Mouse (Mus musculus): ENCODE measurements at regions not wholly inside any gene's neighbourhood (a gene's known extent, or its start where the extent isn't known, plus 50 kb on each side); places are given as distances from the start of the nearest gene placed in this dataset.

DNA sequence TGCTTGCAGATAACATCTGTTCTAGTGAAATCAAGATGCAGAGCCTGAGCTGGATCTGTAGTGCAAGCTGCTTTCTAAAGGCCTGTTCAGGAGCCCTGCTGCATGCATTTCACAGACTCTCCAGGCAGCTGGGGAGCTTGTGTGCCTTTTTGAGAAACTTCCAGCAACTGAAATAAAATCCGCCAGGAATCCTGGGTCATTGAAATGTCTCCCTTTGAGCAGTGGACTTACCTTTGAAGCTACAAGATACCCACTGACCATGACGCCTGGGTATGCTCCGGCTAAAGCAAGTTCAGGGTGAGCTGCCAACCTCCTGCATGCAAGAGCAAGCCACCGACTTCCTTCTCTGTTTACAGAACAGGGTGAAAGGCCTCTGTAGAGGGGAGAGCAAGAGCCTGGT, 278.7 kb downstream of the Cenpw start:
- WGBS, result 15% methylated on average over 4 of the region's 4 CpGs
- no peaks in the 10 kb centered on the region for H3K4me1 ChIP-seq (ENCODE audit: control insufficient read depth, insufficient read depth, low read length)
- H3K27me3 ChIP-seq (ENCODE audit: control insufficient read depth, insufficient read depth, low read length), result no peaks in the 10 kb centered on the region
- no peaks in the 10 kb centered on the region for H3K36me3 ChIP-seq (replicated peaks; ENCODE audit: control insufficient read depth, insufficient read depth, low read depth, low read length)
- H3K9me3 ChIP-seq (replicated peaks; ENCODE audit: control insufficient read depth, low read length), result no peaks in the 10 kb centered on the region
- ATAC-seq (replicated peaks; ENCODE audit: insufficient number of reproducible peaks, low FRiP score, low TSS enrichment, low read depth), result peak; percentile 82; the same call in 1 of the 2 replicates
- H3K27ac ChIP-seq (replicated peaks; ENCODE audit: low read depth, low read length), result no peak overlapping the region; the same call in 1 of the 2 replicates
- H3K4me3 ChIP-seq (ENCODE audit: low read depth, low read length), result no peak overlapping the region
- H3K9ac ChIP-seq (replicated peaks; ENCODE audit: low read length), result no peak overlapping the region
- H3K4me2 ChIP-seq (ENCODE audit: low read depth, low read length), result no peak overlapping the region
- peak; percentile 73 for DNase-seq (ENCODE audit: low spot score)

DNA sequence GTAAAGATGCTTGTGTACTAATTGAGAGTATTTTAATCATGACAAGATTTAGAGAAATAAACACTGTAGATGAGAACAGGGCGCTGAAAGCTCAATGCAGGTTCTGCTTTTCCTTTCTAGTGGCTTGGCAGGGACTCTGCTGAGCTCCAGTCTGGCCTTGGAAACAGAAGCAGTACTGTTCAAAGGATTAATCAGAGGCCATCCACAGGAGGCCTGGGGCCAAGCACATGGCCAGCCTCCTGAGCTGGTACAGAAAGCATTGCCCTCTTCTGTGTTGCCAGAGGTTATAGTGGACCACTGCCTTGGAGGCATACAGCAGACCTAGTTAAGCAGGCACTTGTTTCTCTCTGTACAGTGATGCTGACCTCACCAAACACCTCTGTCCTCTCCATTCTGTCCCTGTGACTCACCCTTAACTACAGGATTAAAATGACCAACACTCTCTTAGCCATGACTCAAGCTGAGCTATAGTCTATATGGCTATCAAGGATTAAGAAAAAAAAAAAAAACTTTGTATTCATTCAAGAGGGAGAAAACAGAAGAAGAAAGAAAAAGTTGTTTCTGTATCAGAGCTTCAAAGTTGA, 302.5 kb downstream of the Cenpw start:
- H3K9me3 ChIP-seq (replicated peaks; ENCODE audit: control insufficient read depth, low read length), result no peaks in the 10 kb centered on the region
- no peaks in the 10 kb centered on the region for H3K27me3 ChIP-seq (ENCODE audit: control insufficient read depth, insufficient read depth, low read length)
- ATAC-seq (replicated peaks; ENCODE audit: insufficient number of reproducible peaks, low FRiP score, low TSS enrichment, low read depth) (peak; percentile 67), DNase-seq (ENCODE audit: low spot score) (peak; percentile 39)
- 33% methylated on average over 1 of the region's 1 CpGs for WGBS
- no peak overlapping the region for H3K9ac ChIP-seq (replicated peaks; ENCODE audit: low read length)
- no peak overlapping the region for H3K4me3 ChIP-seq (ENCODE audit: low read depth, low read length)
- no peak overlapping the region for H3K4me2 ChIP-seq (ENCODE audit: low read depth, low read length)
- no peak overlapping the region for H3K27ac ChIP-seq (replicated peaks; ENCODE audit: low read depth, low read length)
- H3K4me1 ChIP-seq (ENCODE audit: control insufficient read depth, insufficient read depth, low read length), result no peaks in the 10 kb centered on the region
- H3K36me3 ChIP-seq (replicated peaks; ENCODE audit: control insufficient read depth, insufficient read depth, low read depth, low read length), result no peaks in the 10 kb centered on the region

DNA sequence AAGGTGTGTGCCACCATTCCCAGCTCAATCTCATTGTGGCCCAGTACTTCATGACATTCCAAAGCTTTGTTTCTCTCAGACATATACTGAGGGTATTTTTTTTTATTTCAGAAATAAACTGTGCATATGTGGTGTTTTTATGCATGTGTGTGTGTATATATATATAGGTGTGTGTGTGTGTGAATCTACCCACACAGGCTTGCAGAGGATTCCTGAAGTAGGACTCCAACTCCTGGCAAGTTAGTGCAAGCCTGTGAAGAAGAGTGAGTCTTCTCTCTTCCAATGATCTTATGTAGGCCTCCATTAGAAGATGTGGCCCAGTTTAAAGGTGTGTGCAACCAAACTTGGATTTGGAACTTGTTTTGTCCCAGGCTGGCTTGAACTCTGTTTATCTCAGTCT, 328.9 kb upstream of the Rspo3 start:
- no peak overlapping the region for H3K4me2 ChIP-seq (ENCODE audit: low read depth, low read length)
- H3K27ac ChIP-seq (replicated peaks; ENCODE audit: low read depth, low read length), result no peak overlapping the region
- H3K4me1 ChIP-seq (ENCODE audit: control insufficient read depth, insufficient read depth, low read length), result no peaks in the 10 kb centered on the region
- no peaks in the 10 kb centered on the region for H3K9me3 ChIP-seq (replicated peaks; ENCODE audit: control insufficient read depth, low read length)
- no peak for ATAC-seq (replicated peaks; ENCODE audit: insufficient number of reproducible peaks, low FRiP score, low TSS enrichment, low read depth)
- no peaks in the 10 kb centered on the region for H3K27me3 ChIP-seq (ENCODE audit: control insufficient read depth, insufficient read depth, low read length)
- no peak overlapping the region for H3K4me3 ChIP-seq (ENCODE audit: low read depth, low read length)
- no peak for DNase-seq (ENCODE audit: low spot score)
- H3K9ac ChIP-seq (replicated peaks; ENCODE audit: low read length), result no peak overlapping the region
- no peaks in the 10 kb centered on the region for H3K36me3 ChIP-seq (replicated peaks; ENCODE audit: control insufficient read depth, insufficient read depth, low read depth, low read length)

DNA sequence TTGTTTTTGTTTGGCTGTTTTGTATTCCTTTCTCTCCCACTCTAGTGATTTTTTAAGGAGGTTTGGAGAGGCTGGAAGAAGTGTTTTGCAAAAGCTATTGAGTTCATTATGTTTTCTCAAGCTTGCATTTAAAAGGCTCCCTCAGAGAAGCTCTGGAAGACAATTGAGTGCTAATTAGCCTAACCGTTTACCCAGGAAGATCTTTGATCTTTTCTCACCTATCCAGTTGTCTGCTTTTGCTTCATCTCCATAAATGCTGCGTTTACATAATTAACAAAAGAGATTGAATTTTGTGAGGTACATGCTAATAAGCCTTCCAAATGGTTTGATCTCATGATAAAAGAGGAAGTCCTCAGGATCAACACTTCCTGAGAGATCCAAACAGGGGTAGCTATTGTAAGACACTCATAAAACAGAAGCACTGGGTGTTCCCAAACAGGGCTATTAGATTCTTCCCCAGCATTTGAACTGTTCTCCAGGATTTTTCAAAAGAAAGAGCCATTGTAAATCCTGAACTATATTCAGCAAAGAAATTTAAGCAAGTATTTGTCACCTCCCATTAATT, 320.2 kb upstream of the Rspo3 start:
- H3K9ac ChIP-seq (replicated peaks; ENCODE audit: low read length), result no peak overlapping the region
- ATAC-seq (replicated peaks; ENCODE audit: insufficient number of reproducible peaks, low FRiP score, low TSS enrichment, low read depth) (no peak), DNase-seq (ENCODE audit: low spot score) (no peak)
- no peaks in the 10 kb centered on the region for H3K36me3 ChIP-seq (replicated peaks; ENCODE audit: control insufficient read depth, insufficient read depth, low read depth, low read length)
- WGBS, result 5% methylated on average over 2 of the region's 2 CpGs
- no peak overlapping the region for H3K4me3 ChIP-seq (ENCODE audit: low read depth, low read length)
- no peaks in the 10 kb centered on the region for H3K27me3 ChIP-seq (ENCODE audit: control insufficient read depth, insufficient read depth, low read length)
- H3K9me3 ChIP-seq (replicated peaks; ENCODE audit: control insufficient read depth, low read length), result no peaks in the 10 kb centered on the region
- H3K27ac ChIP-seq (replicated peaks; ENCODE audit: low read depth, low read length), result no peak overlapping the region
- H3K4me2 ChIP-seq (ENCODE audit: low read depth, low read length), result no peak overlapping the region
- H3K4me1 ChIP-seq (ENCODE audit: control insufficient read depth, insufficient read depth, low read length), result no peaks in the 10 kb centered on the region

DNA sequence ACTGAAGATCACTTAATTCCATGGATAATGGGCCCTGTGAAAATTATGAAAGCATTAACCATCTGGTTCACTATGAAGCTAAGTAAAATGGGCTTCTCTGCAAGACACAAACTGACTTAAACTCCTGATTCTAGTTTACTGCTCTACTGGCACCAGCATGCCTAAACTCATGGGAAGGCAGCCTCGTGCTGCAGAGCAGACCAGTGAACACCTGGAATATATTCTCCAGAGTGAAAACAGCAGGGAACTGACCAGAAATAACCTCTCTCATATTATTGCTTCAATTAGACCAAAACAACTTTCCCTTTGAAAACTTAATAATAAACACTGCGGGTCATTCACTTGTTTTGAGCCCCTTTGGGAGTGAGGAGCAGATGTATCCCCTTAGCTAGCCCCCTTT, 316.8 kb upstream of the Rspo3 start:
- Histone ChIP-seq H3K4me1 (ENCODE audit: control insufficient read depth, insufficient read depth, low read length) (no peaks in the 10 kb centered on the region), H3K9me3 (replicated peaks; ENCODE audit: control insufficient read depth, low read length) (no peaks in the 10 kb centered on the region), H3K36me3 (replicated peaks; ENCODE audit: control insufficient read depth, insufficient read depth, low read depth, low read length) (no peaks in the 10 kb centered on the region), H3K9ac (replicated peaks; ENCODE audit: low read length) (no peak overlapping the region), H3K27me3 (ENCODE audit: control insufficient read depth, insufficient read depth, low read length) (no peaks in the 10 kb centered on the region), H3K4me2 (ENCODE audit: low read depth, low read length) (no peak overlapping the region), H3K4me3 (ENCODE audit: low read depth, low read length) (no peak overlapping the region), H3K27ac (replicated peaks; ENCODE audit: low read depth, low read length) (no peak overlapping the region)
- DNase-seq (ENCODE audit: low spot score) (peak; percentile 78), ATAC-seq (replicated peaks; ENCODE audit: insufficient number of reproducible peaks, low FRiP score, low TSS enrichment, low read depth) (0 out of 2 replicates have a peak, but pooled peaks have one; percentile 70)
- 20% methylated on average over 2 of the region's 2 CpGs for WGBS

DNA sequence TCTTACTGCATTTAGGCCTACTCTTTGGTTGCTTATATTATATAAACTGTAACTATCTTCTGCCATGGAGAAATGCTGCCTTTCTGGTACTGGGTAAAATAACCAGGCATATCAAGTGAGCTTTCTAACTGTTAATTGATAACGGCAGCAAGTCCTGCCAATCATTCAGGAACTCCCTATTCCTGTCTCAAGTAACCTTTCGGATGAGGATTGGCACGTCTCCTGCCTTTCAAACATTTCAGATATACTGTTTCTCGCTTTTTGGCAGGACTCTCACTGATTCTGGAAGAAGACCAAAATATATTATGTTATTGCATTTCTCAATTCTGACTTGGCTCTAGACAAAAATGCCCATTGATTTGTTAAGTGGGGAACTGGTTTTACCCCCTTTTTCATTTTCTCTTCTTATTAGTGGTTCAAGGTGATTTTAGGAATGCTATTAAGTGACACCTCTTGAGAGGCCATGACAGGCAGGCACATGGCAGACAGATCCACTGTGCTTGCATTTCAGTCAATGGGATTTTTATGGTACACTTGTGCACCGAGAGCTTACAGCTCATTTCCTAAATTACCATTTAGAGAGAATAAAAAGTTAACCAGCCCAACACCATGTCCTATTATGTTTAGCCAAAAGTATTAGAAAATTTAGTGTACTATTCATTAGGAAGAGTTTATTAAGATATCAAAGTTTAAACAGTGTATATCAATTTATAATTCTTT, 289.4 kb upstream of the Rspo3 start:
- no peak overlapping the region for H3K27ac ChIP-seq (replicated peaks; ENCODE audit: low read depth, low read length)
- ATAC-seq (replicated peaks; ENCODE audit: insufficient number of reproducible peaks, low FRiP score, low TSS enrichment, low read depth) (no peak), DNase-seq (ENCODE audit: low spot score) (no peak)
- H3K27me3 ChIP-seq (ENCODE audit: control insufficient read depth, insufficient read depth, low read length), result no peaks in the 10 kb centered on the region
- H3K9me3 ChIP-seq (replicated peaks; ENCODE audit: control insufficient read depth, low read length), result no peaks in the 10 kb centered on the region
- H3K4me1 ChIP-seq (ENCODE audit: control insufficient read depth, insufficient read depth, low read length), result no peaks in the 10 kb centered on the region
- H3K4me3 ChIP-seq (ENCODE audit: low read depth, low read length), result no peak overlapping the region
- no peak overlapping the region for H3K4me2 ChIP-seq (ENCODE audit: low read depth, low read length)
- H3K36me3 ChIP-seq (replicated peaks; ENCODE audit: control insufficient read depth, insufficient read depth, low read depth, low read length), result no peaks in the 10 kb centered on the region
- 75% methylated on average over 5 of the region's 5 CpGs for WGBS
- no peak overlapping the region for H3K9ac ChIP-seq (replicated peaks; ENCODE audit: low read length)

DNA sequence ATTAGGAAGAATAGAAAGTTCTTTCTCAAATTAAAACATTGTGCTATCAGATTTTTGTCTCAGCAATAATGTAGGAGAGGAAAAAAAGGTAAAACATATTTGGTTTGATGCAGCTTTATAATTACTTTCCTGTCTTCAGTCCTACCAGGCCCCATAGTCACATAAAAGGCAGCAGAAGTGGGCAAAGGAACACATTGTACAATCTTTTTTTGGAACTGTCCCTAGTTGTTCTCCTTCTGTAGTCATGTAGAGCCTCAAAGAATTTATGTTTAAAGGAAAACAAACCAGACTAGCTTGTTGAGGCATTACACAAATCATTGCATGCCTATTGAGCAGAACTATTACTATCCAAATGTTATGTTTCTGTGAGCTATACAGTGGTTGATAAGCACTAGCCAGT, 288.7 kb upstream of the Rspo3 start:
- Histone ChIP-seq H3K27me3 (ENCODE audit: control insufficient read depth, insufficient read depth, low read length) (no peaks in the 10 kb centered on the region), H3K36me3 (replicated peaks; ENCODE audit: control insufficient read depth, insufficient read depth, low read depth, low read length) (no peaks in the 10 kb centered on the region), H3K4me2 (ENCODE audit: low read depth, low read length) (no peak overlapping the region), H3K4me3 (ENCODE audit: low read depth, low read length) (no peak overlapping the region), H3K4me1 (ENCODE audit: control insufficient read depth, insufficient read depth, low read length) (no peaks in the 10 kb centered on the region), H3K27ac (replicated peaks; ENCODE audit: low read depth, low read length) (no peak overlapping the region), H3K9ac (replicated peaks; ENCODE audit: low read length) (no peak overlapping the region), H3K9me3 (replicated peaks; ENCODE audit: control insufficient read depth, low read length) (no peaks in the 10 kb centered on the region)
- ATAC-seq (replicated peaks; ENCODE audit: insufficient number of reproducible peaks, low FRiP score, low TSS enrichment, low read depth) (no peak), DNase-seq (ENCODE audit: low spot score) (no peak)

DNA sequence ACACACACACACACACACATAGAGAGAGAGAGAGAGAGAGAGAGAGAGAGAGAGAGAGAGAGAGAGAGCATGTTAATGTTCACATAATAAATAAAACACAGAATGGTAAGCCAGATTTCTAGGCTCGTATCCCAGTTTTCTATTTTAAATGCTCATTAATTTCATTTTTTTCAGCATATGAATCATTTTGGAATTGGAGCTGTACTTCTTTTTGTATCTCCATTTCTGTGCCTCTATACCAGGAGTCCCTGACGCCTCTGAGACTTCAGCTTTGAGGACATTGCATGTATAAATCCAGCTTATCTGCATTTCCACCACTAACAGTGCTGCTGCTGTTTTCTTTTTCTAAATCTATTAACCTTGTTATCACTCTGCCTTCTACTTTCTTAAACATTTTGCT, 287.5 kb upstream of the Rspo3 start:
- no peaks in the 10 kb centered on the region for H3K9me3 ChIP-seq (replicated peaks; ENCODE audit: control insufficient read depth, low read length)
- ATAC-seq (replicated peaks; ENCODE audit: insufficient number of reproducible peaks, low FRiP score, low TSS enrichment, low read depth), result no peak
- no peaks in the 10 kb centered on the region for H3K36me3 ChIP-seq (replicated peaks; ENCODE audit: control insufficient read depth, insufficient read depth, low read depth, low read length)
- no peak overlapping the region for H3K4me2 ChIP-seq (ENCODE audit: low read depth, low read length)
- no peak overlapping the region for H3K27ac ChIP-seq (replicated peaks; ENCODE audit: low read depth, low read length)
- H3K4me1 ChIP-seq (ENCODE audit: control insufficient read depth, insufficient read depth, low read length), result no peaks in the 10 kb centered on the region
- whole genome bisulfite sequencing, result 86% methylated on average over 2 of the region's 2 CpGs
- no peaks in the 10 kb centered on the region for H3K27me3 ChIP-seq (ENCODE audit: control insufficient read depth, insufficient read depth, low read length)
- no peak overlapping the region for H3K4me3 ChIP-seq (ENCODE audit: low read depth, low read length)
- DNase-seq (ENCODE audit: low spot score), result no peak
- no peak overlapping the region for H3K9ac ChIP-seq (replicated peaks; ENCODE audit: low read length)
